Mouse (Mus musculus): ENCODE data around the gene Pi4k2a.

Pi4k2a gene

GRCm38 (mm10) chr19:42135070-42135469 is 44.8 kb downstream of the Pi4k2a start:
- no peak for DNase-seq (ENCODE audit: low read depth)

DNA sequence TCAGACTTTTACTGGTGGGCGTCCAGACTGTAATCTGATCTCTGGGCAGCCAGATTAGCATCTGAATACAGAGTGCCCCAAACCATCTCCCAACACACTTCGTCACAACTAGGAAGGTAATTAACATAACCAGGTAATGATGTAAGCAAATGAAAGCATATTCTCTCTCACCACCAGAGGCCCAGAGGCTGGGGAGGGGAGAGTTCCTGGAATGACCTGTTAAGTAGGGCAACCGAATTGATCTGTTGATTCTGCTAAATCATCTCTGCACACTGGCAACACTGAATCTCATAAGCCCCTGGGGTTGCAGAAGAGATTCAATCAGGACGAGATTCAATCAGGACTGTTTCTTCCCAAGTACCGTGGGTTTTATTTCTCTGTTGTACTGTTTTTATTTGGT is 45.9 kb downstream of the Pi4k2a start:
- DNase-seq (ENCODE audit: low read depth): no peak

DNA sequence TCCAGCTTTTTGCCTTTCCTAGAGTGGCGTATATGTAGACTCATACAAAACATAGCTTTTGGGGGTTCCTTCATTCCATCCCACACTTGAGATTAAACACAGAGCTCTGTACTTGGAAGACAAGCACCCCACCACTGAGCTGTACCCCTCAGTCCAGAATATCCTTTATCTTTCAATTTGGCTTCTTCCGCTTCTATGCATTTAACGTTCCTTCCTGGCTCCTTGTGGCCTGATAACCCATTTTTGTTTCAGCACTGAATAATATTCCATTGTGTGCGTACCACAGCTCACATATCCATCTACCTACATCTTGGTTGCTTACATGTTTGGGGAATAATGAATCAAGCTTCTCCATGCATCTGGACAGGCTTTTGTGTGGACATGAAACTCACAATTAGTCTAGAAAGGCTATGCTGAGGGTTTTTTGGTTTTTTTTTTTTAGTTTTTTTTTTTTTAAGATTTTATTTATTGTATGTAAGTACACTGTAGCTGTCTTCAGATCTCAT is 47.0 kb downstream of the Pi4k2a start:
- DNase-seq (ENCODE audit: low read depth): no peak

GRCm38 (mm10) chr19:42138517-42139285 is 48.4 kb downstream of the Pi4k2a start:
- no peak for DNase-seq (ENCODE audit: low read depth)

DNA sequence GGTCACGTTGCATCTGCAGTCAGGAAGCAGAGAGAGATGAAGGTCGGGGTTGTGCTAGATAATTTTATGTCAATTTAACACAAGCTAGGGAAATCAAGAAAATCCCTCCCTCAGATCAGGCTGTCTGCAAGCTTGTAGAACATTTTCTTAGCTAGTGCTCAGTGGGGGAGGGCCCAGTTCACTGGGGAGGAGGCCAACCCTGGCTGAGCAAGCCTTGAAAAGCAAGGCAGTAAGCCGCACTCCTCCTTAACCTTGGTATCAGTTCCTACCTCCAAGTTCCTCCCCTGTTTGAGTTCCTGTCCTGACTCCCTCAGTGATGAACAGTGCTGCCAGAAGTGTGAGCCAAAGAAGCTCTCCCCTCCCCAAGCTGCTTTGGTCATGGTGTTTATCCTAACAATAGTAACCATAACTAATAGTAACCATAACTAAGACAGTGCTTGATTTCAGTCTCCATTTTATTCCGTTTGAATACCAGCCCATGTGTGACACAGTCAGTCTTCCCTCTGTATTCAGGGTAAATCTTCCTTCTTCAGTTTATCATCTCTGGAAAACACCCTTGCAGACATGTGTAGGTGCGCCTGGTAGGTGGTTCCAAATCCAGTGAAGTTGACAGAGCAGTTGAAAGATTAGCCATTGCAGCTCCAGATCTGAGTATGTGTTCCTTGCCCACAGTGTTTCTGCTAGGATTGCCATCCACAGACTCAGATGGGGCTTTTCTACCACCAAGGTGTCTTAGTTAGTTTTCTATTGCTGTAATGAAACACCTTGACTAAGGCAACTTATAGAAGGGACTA is 49.7 kb downstream of the Pi4k2a start:
- no peak for DNase-seq (ENCODE audit: low read depth)

DNA sequence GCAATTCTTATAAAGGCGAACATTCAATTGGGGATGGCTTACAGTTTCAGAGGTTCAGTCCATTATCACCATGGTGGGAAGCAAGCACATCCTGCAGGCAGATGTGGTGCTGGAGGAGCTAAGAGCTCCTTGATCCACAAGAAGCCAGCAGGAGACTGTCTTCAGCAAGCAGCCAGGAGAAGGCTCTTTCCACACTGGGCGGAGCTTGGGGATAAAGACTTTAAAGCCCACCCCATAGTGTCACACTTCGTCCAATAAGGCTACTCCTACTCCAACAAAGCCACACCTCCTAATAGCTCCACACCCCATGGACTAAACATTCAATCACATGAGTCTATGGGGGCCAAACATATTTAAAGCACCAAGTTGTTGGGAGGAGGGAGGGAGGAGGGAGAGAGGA is 51.7 kb downstream of the Pi4k2a start:
- DNase-seq (ENCODE audit: low read depth): no peak

DNA sequence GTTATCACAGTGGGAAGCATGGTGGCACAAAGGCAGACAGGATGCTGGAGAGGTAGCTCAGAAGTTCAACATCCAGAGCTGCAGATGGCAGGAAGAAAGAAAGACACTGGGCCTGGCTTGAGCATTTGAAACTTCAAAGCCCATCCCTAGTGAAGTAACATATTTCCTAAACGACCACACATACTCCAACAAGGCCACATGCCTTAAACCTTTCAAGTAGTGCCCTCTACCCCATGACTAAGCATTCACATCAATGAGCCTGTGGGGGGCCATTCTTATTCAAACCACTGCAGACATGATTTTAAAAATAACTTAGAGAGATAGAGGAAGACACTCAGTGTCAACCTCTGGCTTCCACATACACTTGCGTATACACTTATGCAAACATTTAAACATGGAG is 52.5 kb downstream of the Pi4k2a start:
- DNase-seq (ENCODE audit: low read depth): no peak

DNA sequence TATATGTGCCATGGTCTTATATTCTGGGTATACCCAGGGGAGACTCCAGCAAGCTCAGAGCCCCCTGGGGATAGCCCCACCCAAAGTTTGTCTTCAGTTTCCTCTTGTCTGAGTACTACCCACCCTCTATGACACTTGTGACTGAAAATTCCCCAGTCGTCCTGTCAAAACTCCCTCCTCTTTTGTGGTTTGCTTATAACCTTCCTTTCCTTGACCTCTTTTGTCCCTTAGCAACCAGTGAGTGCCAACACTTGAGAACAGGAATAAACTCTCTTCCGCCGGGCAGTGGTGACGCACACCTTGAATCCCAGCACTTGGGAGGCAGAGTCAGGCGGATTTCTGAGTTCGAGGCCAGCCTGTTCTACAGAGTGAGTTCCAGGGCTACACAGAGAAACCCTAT is 53.8 kb downstream of the Pi4k2a start:
- DNase-seq (ENCODE audit: low read depth): no peak

GRCm38 (mm10) chr19:42144541-42145167 is 54.4 kb downstream of the Pi4k2a start:
- DNase-seq (ENCODE audit: low read depth): peak; percentile 72

- DNase-seq (ENCODE audit: low read depth): no peak
Observed at GRCm38 (mm10) chr19:42145210-42145609, 54.9 kb downstream of the Pi4k2a start.

GRCm38 (mm10) chr19:42145731-42146130 is 55.5 kb downstream of the Pi4k2a start:
- DNase-seq (ENCODE audit: low read depth): no peak

DNA sequence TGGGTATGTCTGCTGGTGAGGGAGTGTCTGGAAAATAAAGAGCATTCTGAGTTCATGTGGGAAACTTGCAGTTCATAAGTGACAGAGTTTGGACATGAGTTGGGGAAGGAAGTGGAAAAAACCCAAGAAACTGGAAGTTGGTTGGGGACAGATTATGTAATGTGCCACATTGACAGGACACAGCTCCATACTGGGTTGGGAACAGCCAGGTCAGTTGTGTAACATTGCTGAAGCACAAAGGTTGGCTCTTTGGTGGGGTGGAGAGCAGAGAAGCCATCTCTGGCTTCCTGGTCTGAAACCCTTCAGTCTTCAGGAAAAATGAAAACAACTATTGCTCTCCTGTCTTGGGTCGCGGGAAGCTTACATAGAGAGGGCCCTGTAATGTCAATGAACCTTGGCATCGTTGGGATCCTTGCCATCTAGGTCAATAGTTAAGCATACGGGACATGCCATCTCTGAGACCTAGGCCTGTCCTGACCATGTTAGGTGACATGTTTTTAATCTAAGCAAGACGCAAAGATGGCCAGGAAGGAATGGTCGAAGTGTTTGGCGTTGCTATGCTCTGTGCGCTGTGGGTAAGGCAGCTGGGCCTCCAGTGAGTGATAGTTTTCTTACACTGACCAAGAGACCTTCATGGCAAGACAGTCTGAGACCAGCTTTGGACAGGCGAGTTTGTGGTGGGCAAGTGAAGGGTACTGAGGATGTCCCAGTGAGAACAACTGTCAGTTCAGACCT is 56.2 kb downstream of the Pi4k2a start:
- no peak for DNase-seq (ENCODE audit: low read depth)

DNA sequence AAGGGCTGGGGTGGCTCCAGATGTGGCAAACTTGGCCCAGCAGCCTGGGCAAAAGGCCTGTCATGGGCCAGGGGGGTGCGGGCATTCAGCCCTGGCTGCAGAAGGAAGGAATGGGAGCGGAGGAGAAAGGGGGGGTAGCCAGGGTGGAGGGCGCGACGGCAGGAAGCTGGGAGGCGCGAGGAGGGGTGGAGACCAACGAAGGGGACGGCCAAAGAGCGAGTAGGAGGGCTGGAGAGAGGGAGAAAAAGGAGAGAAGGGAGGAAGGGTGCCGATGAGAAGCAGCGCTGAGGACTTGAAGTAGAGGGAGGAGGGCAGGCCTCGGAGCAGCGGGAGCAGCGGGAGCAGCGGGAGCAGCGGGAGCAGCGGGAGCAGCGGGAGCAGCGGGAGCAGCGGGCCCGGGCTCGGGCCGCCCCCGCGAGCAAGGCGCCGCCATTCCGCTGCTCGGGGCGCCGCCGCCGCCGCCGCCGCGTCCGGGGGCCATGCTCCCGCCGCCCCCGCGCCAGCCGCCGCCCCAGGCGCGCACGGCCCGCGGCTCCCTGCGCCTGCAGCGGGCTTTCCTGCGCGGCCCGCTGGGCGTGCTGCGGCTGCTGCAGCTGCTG is 57.0 kb downstream of the Pi4k2a start, which contains the start of gene Marveld1:
TSS of gene Marveld1 (plus strand) at position 231 of the 599 bp plus-strand sequence.
- no peak for DNase-seq (ENCODE audit: low read depth)

DNA sequence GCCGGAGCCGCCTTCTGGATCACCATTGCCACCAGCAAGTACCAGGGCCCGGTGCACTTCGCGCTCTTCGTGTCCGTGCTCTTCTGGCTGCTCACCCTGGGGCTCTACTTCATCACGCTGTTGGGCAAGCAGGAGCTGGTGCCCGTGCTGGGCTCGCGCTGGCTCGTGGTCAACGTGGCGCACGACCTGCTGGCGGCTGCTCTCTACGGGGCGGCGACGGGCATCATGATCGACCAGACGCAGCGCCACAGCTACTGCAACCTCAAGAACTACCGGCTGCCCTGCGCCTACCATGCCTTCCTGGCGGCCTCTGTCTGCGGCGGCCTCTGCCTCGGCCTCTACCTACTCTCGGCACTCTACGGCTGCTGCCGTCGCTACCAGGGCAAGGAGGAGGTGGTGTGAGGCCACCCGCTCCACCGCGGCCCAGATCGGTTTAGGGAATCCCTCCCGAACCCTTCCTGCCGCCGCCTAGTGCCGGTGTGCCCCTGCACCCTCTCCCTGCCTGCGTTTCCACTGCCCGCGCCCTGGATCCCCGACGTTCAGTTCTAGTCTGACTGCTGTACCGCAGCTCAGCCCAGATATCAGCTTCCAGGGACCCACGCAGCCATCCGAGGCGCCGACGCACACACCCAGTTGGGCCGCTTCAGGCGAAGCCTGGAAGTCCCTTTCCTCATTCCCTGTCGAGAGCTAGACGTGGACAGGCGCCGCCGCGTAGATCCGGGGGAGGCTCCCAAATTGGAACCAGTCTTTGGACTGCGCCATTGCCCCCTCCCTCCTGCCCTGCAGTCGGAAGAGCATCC is 57.7 kb downstream of the Pi4k2a start:
- no peak for DNase-seq (ENCODE audit: low read depth)

DNA sequence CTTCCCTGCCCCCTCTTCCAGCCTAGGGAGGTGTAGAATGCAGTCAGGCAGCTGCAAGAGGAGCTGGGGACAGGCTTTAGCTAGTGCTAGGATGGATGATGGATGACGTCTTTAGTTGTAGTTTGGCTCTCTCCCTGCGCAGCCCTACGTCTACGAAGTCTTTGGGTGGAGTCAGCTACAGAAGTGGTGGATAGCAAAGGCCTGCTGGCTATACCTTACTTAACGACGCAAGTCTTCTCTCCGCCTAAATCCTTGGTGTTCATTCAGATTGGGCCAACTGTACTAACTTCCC is 58.2 kb downstream of the Pi4k2a start:
- no peak for DNase-seq (ENCODE audit: low read depth)

GRCm38 (mm10) chr19:42151990-42152389 is 61.7 kb downstream of the Pi4k2a start:
- peak; percentile 70 for DNase-seq (ENCODE audit: low read depth)

GRCm38 (mm10) chr19:42157493-42158237 is 67.4 kb downstream of the Pi4k2a start:
- no peak for DNase-seq (ENCODE audit: low read depth)

DNA sequence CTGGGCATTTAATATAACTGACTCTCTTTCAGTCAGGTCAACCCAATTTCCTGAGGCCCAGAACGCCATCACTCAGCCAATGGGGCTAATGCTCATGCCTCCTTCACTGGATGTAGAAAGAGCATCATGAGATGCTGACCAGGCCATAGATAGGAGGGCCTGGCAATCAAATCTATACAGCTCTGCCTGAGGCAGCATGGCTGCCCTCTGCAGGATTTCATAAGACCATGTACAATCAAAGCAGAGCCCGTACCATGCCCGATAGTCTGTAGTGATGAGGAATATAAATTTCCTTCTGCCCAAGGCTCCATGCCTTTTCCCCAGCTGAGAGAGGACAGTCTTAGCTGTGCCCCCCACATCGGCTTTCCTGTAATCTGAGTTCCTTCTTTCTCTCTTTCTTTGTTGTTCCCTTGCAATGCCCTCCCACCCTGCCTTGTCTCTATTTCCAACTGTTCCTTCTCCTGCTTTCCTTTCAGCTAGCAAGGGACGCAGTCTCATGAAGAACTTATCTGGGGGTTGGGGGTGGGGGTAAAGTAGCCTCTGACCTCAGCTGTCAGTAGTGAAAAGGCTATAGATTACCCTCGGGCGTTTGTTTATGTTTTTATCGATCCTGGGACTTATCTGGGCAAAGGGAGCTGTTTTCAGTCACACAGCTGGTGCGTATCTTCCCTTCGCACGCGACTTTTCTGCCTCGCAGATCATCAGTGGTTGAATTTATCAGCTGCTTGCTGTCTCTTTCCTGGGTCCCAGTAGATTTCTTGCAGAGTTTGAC is 68.2 kb downstream of the Pi4k2a start:
- DNase-seq (ENCODE audit: low read depth): no peak

DNA sequence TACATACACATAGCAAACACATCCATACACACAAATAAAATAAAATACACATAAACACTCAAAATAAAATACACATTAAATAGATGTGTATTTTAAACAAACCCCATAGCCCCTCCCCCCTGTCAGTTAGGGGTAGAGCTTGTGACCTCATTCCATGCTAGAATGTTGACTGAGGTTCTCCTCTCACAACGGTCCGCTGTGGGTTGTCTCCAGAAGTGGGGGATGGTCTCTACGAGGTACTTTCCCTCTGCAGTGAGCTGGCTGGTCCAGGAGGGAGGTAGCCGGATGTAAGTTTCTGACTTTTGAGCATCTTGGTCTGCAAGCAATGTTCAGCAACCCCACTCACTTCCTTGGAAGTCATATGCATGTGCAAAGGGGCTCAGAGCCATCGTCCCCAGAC is 73.5 kb downstream of the Pi4k2a start, which contains the start of gene Zfyve27:
TSS of gene Zfyve27 (plus strand) at position 188 of the 400 bp plus-strand sequence.
- no peak for DNase-seq (ENCODE audit: low read depth)
